Mouse (Mus musculus) erythroblast, adult 5-6 weeks (primary cell): ENCODE results near the gene Stx16. TPM values are rescaled to one million over a fixed set of nuclear protein-coding genes. Genes with fewer than 3 reads are reported as not detected.

Experiments used
- ATAC-seq: replicated peaks from 2 replicates; pipeline ENCODE4 v1.8.0; 2016; ENCODE audit warnings: moderate number of reproducible peaks, mild to moderate bottlenecking, moderate TSS enrichment, inconsistent platforms; ENCODE audit not compliant: poor library complexity, low FRiP score, severe bottlenecking
- total RNA-seq, 2 experiments: library from RNA; stranded (forward) in 1 of 2; stranded (reverse) in 1 of 2; fragments of 150-400 nt in 1 of 2; fragments of 200-764, 138-1000 nt in 1 of 2; gene quantifications; 2 replicates each; pipeline versions ENCODE4 v1.2.3 to v1.2.4; 2015 to 2017; ENCODE audit warnings: low replicate concordance in 2 of 2

Stx16 gene
- total RNA-seq (2015; ENCODE audit: low replicate concordance): 2.1 and 6.1 TPM in 2 replicates
- 7.1 and 8.5 TPM in 2 replicates for total RNA-seq (2017; ENCODE audit: low replicate concordance)

DNA sequence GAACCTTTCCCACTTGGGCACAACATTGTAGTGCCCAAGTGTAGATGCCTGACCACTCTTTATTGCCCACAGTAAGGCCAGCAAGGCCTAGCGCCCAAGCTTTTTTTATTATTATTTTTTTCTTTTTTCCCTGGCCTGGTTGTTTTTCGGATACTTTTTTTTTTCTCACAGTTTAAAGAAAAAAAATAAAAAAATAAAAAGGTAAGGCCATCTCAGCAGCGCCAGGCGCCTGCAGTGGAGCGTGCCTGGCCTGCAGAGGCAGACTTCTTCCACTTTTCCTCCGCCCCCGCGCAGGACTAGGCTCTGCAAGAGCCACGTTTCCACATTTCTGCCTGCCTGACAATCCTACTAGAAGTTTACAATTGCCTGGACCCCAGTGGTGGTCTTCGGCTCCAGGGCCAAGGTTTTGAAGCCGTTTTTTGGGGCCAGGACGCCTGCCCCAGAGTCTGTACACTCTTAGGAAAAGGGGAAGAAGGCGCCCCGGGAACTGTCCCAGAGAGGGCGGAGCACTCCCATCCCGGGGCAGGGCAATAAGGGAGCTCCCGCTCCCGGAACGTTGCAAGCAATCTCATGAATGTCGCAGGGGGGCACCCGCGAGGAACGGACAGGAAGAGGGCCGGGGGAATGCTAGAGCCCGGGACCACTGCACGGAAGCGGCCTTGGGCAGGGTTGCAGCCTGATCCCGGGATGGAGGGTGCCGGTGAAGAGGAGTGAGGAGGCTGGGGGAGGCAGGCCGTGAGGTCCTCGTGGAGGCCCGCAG is at the start of gene Stx16:
Stx16 (plus strand) TSS at position 636 of the 760 bp plus-strand sequence.
- peak; percentile 92 for ATAC-seq

DNA sequence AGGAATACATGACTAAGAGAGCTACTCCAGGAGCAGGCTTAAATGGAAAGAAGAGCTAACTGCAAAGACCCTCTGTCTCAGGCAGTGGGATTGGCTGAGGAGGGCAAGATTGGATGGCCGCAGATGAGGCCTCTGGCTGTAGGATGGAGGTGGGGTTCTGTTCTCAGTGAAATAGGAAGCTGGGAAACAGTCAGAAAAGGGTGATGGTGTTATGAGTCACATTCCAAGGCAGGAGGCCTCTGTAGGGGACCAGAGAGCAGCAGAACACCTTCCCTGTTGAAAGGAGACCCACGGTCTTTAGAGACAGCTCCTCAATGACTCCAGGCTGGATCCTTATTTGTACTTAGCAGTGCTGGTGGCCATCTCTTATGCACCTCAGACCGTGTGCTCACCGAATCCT is 49.7 kb upstream of the Stx16 start:
- no peak for ATAC-seq

DNA sequence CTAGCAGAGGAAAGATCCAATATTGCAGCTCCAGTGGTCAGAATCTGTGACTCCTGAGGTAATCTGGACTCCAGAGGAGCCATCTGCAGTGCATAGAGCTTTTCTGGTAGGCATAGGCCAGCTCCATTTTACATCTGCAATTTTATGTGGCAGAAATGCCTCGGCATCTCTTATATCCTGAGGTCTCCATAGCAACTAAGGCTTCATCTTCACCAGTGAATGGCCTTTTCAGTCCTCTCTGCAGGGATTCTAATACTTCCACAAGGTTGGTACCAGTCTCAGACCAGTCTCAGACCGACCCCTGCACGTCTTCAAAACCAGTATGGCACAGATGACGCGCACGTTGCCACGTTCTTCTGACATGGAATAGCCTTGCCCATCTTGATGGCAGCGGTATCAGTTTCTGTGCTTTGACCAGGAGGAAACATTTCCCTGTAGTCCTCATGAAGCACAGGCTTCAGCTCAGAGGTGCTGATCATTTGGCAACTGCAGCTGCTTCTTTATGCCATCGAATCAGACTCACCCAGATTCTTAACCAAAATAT is 42.8 kb upstream of the Stx16 start:
- ATAC-seq: no peak

DNA sequence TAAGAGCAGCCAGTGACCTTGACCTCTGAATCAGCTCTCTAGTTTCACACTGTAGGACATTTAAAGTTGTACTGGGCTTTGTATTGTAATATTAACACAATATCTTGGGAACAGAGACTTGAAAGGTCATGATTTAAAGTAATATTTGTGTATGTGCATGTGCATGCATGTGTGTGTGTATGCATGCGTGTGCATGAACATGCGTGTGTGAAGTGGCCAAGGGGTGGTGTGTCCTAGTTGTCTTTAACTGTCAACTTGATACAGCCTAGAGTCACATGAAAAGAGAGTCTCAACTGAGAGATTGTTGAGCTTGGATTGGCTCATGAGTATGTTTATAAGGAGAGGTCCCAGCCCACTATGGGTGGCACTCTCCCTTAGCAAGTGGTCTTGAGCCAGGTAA is 28.5 kb upstream of the Stx16 start:
- no peak for ATAC-seq

DNA sequence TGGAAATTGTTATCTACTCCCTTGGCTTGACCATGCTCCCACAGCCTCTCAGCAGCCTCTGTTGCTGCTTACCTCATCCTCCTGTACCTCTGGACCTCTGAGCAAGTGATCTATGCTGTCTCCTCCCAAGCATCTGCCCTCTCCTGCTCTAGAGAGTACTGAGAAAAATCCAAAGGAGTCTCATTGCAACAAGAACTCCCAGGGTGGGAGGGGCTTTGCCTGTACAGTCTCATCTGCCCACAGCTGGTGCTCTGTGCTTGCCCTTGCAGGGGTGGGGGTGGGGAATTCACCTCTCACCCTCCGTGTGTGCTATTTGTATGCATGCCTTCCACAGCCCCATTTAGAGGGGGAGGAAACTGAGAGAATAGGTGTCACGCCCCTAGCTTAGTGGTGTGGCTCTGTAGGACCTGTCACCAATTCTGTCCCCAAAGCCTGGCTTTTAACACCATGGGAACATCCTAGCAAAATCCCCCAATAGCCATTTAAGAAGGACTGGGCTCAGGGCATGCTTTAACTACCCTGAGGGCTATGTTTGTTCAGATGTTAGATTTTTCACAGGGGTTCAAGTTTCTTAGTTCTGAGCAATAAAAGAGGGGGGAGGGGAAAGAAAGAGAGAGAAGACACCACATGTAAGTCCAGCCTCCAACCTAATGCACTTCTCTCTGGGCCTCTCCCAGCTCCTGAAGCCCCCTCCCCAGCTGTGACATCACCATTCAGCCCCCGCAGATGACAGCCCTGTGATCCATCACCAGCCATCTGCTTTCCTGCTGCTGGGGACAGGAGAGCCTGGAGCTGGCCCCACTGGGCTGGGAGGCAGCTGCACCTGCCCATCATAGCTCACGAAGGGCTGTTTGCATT is 26.4 kb upstream of the Stx16 start:
- no peak for ATAC-seq

DNA sequence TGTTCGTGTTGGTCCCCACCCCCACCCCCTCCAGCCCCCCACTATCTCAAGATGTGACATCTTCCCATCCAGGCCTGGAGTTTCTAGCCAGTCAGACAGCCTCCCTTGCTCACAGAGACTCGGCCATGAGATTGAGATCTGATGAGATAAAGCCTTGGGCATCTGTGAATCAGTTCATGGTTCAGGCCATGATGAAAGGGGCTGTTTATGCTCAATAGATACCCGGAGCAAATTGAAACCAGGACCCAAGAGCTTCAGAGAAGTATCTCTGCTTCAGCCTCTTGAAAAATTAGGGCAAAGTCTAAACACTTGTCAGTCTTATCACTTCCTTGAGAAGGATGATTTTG is 25.8 kb upstream of the Stx16 start:
- ATAC-seq: no peak

DNA sequence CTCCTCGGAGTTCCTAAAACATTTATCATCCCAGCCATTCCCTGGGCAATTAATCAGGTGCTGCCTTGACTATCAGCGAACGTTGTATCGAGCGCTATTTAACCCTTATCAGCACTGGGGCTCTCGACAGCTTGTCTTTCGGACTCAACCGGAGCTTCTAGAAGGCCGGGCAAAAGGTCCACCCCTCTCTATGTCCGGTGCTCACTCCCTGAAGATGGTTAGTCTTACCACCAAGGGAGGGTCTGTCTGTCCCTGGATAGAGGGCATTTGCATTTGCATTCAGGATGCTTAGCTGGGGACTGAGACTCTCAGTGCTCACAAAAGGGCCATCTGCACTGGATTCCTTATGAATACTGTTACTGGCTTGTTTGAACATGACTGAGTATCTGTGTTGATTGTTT is 25.0 kb upstream of the Stx16 start:
- no peak for ATAC-seq

DNA sequence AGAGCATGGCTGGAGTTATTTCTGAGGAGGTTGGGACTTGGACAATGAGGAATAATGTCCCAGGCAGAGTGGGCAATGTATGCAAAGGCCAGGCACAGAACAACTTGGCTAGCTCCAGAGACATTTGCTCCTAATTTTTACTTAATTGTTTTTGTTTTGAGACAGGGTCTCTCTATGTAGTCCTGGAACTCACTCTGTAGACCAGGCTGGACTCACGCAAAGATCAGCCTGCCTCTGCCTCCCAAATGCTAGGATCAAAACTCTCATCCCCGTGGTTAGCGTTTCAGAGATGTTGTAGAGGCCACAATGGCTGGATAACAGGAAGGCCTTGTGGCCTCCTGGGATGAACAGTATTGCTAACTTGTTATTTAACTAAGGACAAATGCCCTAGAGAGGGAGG is 21.6 kb upstream of the Stx16 start:
- no peak for ATAC-seq

DNA sequence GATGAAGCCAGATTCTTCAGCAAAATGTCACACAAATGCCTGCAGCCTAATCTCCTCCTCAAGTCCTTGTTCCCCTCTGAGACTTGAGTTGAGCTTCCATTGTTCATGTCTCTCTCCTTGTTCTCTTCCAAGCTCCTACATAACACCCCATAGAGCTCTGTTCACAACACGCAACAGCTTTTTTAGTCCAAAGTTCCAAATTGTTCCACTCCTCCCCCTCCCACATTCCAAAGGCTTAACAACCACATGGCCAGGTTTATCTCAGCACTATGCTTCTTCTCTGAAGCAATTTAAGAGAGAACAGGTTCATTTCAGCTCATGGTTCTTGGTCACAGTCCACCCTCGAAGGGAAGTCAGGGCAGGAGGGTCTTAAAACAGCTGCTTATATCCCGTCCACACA is 18.4 kb upstream of the Stx16 start:
- ATAC-seq: no peak

DNA sequence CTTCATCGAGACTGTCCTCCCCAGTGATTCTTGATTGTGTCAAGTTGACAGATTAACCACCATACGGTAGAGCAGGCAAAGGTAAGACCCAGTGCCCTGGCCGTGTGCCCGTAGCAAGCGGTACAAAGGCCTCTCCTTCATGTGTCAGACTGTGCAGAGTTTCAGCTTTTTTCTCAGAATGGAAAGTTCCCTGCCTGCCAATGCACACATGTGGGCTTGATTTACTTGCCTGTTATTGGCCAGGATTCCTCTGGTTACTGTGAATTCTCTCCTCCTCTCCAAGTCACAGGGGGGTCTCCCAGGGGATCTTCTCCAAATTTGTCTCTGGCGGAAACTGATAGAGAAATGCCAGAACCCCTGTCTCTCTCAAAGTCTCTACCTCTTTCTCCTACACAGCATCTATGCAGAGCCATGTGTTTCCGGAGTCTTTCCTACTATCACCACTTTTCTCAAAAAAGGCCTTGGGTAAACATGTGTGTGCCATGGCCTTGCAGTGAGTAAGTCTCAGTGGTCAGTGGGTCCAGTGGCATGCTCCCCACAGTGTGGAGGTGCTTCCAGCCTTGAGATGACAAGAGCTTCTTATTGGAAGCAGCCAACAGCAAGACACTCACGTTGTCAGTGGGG is 17.7 kb upstream of the Stx16 start:
- ATAC-seq: no peak

DNA sequence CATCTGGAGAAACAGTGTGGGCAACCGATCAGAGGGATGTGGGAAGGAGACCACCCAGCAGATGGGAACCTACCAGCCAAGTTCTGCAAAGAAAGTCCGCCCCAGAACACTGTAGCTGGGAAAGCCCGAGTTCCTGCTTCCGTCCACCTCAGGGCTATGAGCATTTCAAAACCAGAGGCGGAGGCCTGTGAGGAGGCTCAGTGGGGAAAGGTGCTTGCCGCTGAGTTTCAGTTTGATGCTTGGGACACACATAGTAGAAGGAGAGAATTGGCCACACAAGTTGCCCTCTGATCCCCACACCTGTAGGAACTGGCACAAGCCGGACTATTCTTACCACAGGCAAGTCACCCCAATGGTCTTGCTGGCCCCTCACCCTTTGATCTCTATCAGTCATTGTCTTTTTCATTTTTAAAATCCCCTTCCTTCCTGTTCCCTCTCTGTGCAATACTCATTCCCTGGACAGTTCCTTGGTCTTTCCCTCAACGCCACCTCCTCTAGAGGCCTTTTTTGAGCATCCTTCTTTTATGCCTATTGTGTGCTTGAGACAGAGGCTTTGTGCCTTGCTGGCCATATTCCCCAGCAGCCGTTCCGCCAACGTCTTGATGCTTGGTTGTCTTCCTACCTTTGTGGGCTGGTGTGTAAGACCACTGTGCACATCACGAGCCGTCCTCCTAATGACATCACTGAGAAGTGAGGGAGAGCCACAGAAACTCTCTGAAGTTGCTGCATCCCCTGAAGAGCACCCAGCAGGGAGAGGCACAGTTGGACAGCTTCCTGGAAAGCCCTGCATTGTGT is 16.3 kb upstream of the Stx16 start:
- ATAC-seq: no peak

DNA sequence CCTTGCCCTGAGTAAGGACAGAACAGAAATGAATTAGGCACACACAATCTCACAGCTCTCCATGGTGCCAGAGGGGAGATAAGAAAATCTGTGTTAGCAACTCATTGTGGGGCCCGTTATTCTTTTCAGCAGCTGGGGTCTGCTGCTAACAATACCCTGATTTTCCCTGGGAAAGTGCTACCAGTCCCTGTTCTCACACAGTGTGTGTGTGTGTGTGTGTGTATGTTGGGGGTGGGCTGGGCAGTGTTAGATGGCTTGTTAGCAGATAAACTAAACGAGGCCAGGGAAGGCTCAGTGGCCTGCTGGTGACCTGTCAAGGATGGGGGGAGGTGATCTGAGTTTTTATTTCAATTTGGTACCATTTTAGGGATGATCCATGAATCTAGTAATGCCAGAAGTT is 14.9 kb upstream of the Stx16 start:
- no peak for ATAC-seq

DNA sequence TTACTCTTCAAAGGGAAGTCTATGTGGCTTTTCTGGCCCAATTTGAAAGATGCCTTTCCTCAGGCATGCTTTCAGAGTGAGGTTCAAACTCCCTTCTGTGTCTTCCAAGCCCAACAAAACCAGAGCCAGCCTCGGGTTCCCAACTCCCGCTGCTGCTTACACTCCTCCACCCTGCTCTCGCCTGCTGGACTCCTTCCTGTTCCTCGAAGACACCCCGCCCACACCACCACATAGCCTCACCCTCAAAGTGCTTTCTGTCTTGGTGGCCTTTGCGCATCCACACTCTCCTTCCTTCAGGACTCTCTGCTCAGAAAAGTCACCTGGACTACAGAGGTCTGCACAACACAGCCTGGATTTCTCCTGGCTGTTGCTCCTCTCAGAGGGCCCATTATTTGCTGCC is 13.0 kb upstream of the Stx16 start:
- no peak for ATAC-seq

DNA sequence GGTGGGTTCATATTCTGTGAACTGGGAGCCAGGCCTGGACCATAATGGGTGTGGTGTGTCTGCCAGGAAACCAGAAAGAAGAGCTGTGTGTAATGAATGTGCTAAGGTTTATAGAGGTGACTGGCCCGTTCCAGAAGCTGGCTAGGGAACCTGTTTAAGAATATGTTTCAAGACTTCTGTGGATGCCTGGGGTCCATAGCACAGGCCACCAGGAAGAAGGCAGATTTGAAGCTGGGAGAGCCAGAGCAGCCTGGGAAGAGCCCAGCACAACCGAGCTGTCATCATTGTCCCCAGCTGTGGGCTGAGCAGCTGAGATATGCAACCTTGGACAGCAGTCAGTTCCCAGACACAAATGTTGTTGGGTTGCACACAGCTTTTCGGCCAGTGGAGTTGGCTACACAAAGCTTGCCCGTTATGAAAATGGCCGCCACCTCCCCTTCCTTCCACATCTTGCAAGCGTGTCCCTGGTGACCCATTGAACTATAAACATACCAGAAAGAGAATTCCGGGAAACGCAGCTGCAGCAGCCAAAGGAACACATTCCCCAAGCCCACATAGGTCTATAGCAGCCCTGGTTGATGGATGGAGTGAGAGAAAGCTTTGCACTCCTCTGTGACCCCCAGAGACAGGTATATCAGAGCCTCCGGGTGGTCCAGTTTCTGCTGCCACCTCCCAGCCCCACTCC is 12.4 kb upstream of the Stx16 start:
- ATAC-seq: no peak

DNA sequence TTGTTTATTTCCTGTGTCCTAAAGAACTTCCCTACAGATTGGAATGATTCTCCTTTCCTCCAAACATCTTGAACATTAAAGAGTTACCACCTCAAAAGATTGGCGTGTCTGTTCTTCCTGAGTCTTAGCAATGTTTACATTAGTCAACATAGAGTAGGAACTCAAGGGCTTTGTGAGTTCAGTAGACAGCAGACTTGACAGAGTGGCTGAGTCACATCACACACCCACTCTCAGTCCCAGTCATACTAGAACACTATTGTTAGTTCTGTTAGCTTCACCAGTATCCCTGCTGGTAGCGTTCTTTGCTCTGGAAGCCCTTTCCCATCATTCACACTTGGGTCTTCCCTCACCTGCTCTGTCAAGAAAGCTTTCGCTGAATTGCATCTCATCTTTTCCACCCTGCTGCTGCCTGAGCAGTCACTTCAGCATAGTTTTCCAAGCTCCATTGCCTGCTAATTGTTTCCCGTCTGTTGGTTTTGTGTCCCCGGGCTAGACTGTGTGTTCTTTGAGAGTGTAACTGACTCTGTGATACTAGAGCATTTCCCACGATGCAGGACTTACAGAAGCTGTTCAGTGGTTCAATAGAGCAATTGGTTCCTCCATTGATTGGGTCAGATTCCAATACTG is 8.2 kb upstream of the Stx16 start:
- ATAC-seq: no peak

DNA sequence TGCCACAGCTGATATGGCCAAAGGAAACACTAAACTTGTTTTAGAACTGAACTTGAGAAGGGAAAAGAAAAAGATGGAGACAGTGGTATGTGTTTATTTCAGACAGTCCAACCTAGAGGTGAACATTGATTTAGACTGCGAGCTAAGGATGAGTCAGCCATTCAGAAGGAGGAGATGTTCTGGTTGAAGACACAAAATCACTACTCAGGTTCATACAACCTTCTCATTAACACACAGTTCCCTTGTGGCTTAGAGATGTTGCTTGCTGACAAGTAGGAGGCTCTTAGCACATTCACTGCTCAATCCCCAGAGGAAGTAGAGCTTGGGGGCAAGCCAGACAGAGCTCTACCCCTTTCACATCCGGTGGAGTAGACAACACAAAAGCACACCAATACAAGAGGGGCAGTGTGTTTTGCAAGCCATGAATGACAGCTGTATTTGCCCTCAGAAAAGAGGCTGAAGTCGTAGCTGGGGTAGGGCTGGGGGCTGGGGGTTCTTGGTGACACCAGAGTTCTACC is 6.5 kb upstream of the Stx16 start:
- no peak for ATAC-seq

DNA sequence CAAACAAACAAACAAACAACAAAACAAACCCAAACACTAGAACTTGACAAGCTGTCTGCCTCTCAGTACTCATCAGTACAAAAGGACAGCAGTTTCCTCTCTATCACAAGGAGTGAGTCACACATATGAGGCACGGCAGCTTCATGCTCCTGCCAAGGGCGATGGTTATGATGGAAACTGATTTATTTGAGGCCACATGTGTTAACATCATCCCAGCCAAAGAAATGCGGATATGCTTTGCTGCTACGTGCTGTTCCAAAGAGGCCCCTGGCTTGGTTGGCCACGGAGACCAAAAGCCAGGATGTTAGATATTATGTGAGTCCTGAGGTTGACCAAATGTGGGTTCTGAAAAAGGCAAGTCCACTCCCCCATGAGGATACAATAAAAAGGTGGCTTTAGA is 4.7 kb upstream of the Stx16 start:
- ATAC-seq: no peak

DNA sequence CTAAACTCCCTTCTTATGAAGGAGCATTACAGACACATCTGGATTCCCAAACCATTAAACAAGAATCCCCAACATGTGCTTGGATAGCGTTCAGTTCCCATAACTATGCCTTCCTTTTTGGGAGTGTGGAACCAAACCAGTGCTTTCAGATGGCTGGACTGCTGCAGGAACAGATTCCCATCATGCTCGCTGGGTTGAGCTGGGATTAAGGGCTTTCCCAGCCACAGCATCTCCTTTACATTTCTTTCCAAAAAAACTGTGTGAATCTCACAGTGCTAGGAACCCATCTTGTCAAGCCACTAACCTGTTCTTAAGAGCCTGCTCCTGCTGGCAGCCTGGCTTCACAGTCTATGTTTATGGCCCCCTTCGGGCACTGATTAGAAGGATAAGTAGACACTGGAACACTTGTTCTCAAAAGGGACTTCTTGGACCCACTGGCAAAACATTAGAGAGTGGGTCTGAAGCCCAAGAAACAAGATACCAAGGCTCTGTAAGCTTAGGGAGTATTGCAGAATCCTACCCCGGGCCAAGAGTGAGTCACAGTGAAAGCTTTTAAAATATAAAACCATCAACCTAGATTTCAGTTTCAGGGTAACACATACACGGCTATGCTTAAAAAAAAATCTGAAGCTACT is 2.8 kb upstream of the Stx16 start:
- no peak for ATAC-seq
